Mouse (Mus musculus) embryonic facial prominence, embryonic 14.5 days (tissue): ENCODE results near the gene Calm1. TPM values are rescaled to one million over a fixed set of nuclear protein-coding genes. Genes with fewer than 3 reads are reported as not detected.

Source experiments
- ATAC-seq: fragments of 200-750 bp; cut with Nextera tagmentation; 2 replicates; pipeline ENCODE4 v1.8.0; 2017; ENCODE audit warnings: low read depth, moderate number of reproducible peaks, moderate TSS enrichment
- DNase-seq: peaks from one replicate; pipeline ENCODE4 v3.0.0-alpha.2; 2015; ENCODE audit warnings: low spot score
- H3K27ac ChIP-seq: fragments of 300-500 bp; sonication (generic); replicated peaks from 2 replicates; pipeline ENCODE4 v1.5.1; 2014; ENCODE audit warnings: low read depth, mild to moderate bottlenecking, low read length, moderate library complexity
- H3K27me3 ChIP-seq: fragments of 300-500 bp; sonication (generic); replicated peaks from 2 replicates; pipeline ENCODE4 v1.6.1; 2014; ENCODE audit warnings: low read length; ENCODE audit not compliant: control insufficient read depth, insufficient read depth
- H3K36me3 ChIP-seq: fragments of 300-500 bp; sonication (generic); 2 replicates; pipeline ENCODE4 v1.6.1; 2014; ENCODE audit warnings: low read length, mixed read lengths; ENCODE audit not compliant: control insufficient read depth, insufficient read depth
- H3K4me1 ChIP-seq: fragments of 300-500 bp; sonication (generic); 2 replicates; pipeline ENCODE4 v1.6.1; 2014; ENCODE audit warnings: antibody characterized with exemption, low read length; ENCODE audit not compliant: control insufficient read depth, insufficient read depth
- H3K4me2 ChIP-seq: fragments of 300-500 bp; sonication (generic); 2 replicates; pipeline ENCODE4 v1.6.1; 2014; ENCODE audit warnings: low read depth, mild to moderate bottlenecking, low read length, moderate library complexity, mixed read lengths
- H3K4me3 ChIP-seq: fragments of 300-500 bp; sonication (generic); 2 replicates; pipeline ENCODE4 v1.5.1; 2014; ENCODE audit warnings: low read depth, mild to moderate bottlenecking, low read length
- H3K9ac ChIP-seq: fragments of 300-500 bp; sonication (generic); 2 replicates; pipeline ENCODE4 v1.6.1; 2014; ENCODE audit warnings: low read depth, mild to moderate bottlenecking, low read length, moderate library complexity, mixed read lengths
- H3K9me3 ChIP-seq: fragments of 300-500 bp; sonication (generic); 2 replicates; pipeline ENCODE4 v1.6.1; 2016; ENCODE audit warnings: low read length; ENCODE audit not compliant: control insufficient read depth
- WGBS: fragments of 180-500 bp; shearing (Covaris S2); extraction: QIAGEN DNeasy Blood & Tissue Kit; methylation state at CpG from one replicate; pipeline ENCODE4 v1.1.7; 2014; 5-methylcytosine and 5-hydroxymethylcytosine counted together
- polyA plus RNA-seq: library from polyadenylated mRNA; unstranded; fragments of >200 nt; fragmentation: Nextera tagmentation; extraction: Ambion mirVana; gene quantifications from 2 replicates; pipeline ENCODE4 v1.2.1, GENCODE M21; 2014

Calm1 gene
- 1,378 and 1,440 TPM in 2 replicates for polyA plus RNA-seq

GRCm38 (mm10) chr12:100198967-100199660 is at the start of gene Calm1:
Gene Calm1 (plus strand): TSS chr12:100199435.
- H3K36me3 ChIP-seq: peaks cover 19% of the 10 kb centered on the region
- H3K9ac ChIP-seq: peak within 1 kb of the TSS; percentile 90
- no peaks in the 10 kb centered on the region for H3K27me3 ChIP-seq
- ATAC-seq (peak; percentile 90), DNase-seq (peak; percentile 96)
- peaks cover 8% of the 10 kb centered on the region for H3K4me1 ChIP-seq
- peak within 1 kb of the TSS; percentile 96 for H3K4me3 ChIP-seq
- peak within 1 kb of the TSS; percentile 83 for H3K4me2 ChIP-seq
- peak within 1 kb of the TSS; percentile 84 for H3K27ac ChIP-seq
- no peaks in the 10 kb centered on the region for H3K9me3 ChIP-seq
- under 1% methylated on average over 25 of the region's 58 CpGs for WGBS

GRCm38 (mm10) chr12:100152466-100152865 is 46.8 kb upstream of the Calm1 start:
- Histone ChIP-seq H3K4me2 (no peak overlapping the region), H3K27me3 (no peaks in the 10 kb centered on the region), H3K4me1 (no peaks in the 10 kb centered on the region), H3K9ac (no peak overlapping the region), H3K36me3 (peaks cover 46% of the 10 kb centered on the region), H3K4me3 (no peak overlapping the region), H3K9me3 (no peaks in the 10 kb centered on the region), H3K27ac (no peak overlapping the region)
- DNase-seq (no peak), ATAC-seq (no peak)
- 94% methylated on average over 7 of the region's 7 CpGs for WGBS

GRCm38 (mm10) chr12:100159261-100159975 is 39.8 kb upstream of the Calm1 start, which contains the start of gene Nrde2:
Gene Nrde2 (minus strand): TSS chr12:100159653.
- under 1% methylated on average over 26 of the region's 26 CpGs for WGBS
- DNase-seq (peak; percentile 97), ATAC-seq (peak; percentile 99)

GRCm38 (mm10) chr12:100164991-100165500 is 34.2 kb upstream of the Calm1 start:
- H3K27ac ChIP-seq: no peak overlapping the region
- DNase-seq (no peak), ATAC-seq (no peak)
- no peaks in the 10 kb centered on the region for H3K4me1 ChIP-seq
- H3K4me2 ChIP-seq: no peak overlapping the region
- H3K27me3 ChIP-seq: no peaks in the 10 kb centered on the region
- no peak overlapping the region for H3K9ac ChIP-seq
- H3K9me3 ChIP-seq: no peaks in the 10 kb centered on the region
- 65% methylated on average over 7 of the region's 7 CpGs for WGBS
- no peaks in the 10 kb centered on the region for H3K36me3 ChIP-seq
- H3K4me3 ChIP-seq: no peak overlapping the region

More at GRCm38 (mm10) chr12:100159261-100159975, 39.8 kb upstream of the Calm1 start, which contains the start of gene Nrde2:
- Histone ChIP-seq H3K9me3 (no peaks in the 10 kb centered on the region), H3K9ac (peak within 1 kb of the TSS; percentile 74), H3K4me1 (peaks cover 6% of the 10 kb centered on the region), H3K4me2 (peak within 1 kb of the TSS; percentile 75), H3K27me3 (no peaks in the 10 kb centered on the region), H3K36me3 (peaks cover 8% of the 10 kb centered on the region; the same call in 1 of the 2 replicates), H3K27ac (peak within 1 kb of the TSS; percentile 72), H3K4me3 (peak within 1 kb of the TSS; percentile 64)

GRCm38 (mm10) chr12:100166177-100166576 is 33.1 kb upstream of the Calm1 start:
- WGBS: 17% methylated on average over 3 of the region's 3 CpGs
- H3K4me3 ChIP-seq: no peak overlapping the region
- ATAC-seq (peak; percentile 23; the same call in 1 of the 2 replicates), DNase-seq (peak; percentile 81)
- H3K4me1 ChIP-seq: no peaks in the 10 kb centered on the region
- H3K36me3 ChIP-seq: no peaks in the 10 kb centered on the region
- H3K27ac ChIP-seq: no peak overlapping the region
- H3K27me3 ChIP-seq: no peaks in the 10 kb centered on the region
- H3K4me2 ChIP-seq: no peak overlapping the region
- H3K9me3 ChIP-seq: no peaks in the 10 kb centered on the region
- no peak overlapping the region for H3K9ac ChIP-seq

- DNase-seq (no peak), ATAC-seq (no peak)
- no peaks in the 10 kb centered on the region for H3K36me3 ChIP-seq
- H3K27me3 ChIP-seq: no peaks in the 10 kb centered on the region
- H3K9me3 ChIP-seq: no peaks in the 10 kb centered on the region
- no peak overlapping the region for H3K4me2 ChIP-seq
- H3K4me1 ChIP-seq: no peaks in the 10 kb centered on the region
- no peak overlapping the region for H3K27ac ChIP-seq
- H3K9ac ChIP-seq: no peak overlapping the region
- H3K4me3 ChIP-seq: no peak overlapping the region
- 80% methylated on average over 8 of the region's 8 CpGs for WGBS
Measured at GRCm38 (mm10) chr12:100166939-100167338, 32.3 kb upstream of the Calm1 start.

- H3K9me3 ChIP-seq: no peaks in the 10 kb centered on the region
- peak overlapping the region; percentile 47; the same call in 1 of the 2 replicates for H3K9ac ChIP-seq
- H3K27ac ChIP-seq: peak overlapping the region; percentile 57; the same call in 1 of the 2 replicates
- DNase-seq (no peak), ATAC-seq (no peak)
- no peaks in the 10 kb centered on the region for H3K27me3 ChIP-seq
- no peak overlapping the region for H3K4me3 ChIP-seq
- H3K4me2 ChIP-seq: peak overlapping the region; percentile 61; the same call in 1 of the 2 replicates
- H3K36me3 ChIP-seq: no peaks in the 10 kb centered on the region
- H3K4me1 ChIP-seq: no peaks in the 10 kb centered on the region
- 79% methylated on average over 1 of the region's 1 CpGs for WGBS
Measured at GRCm38 (mm10) chr12:100167502-100167901, 31.7 kb upstream of the Calm1 start.

GRCm38 (mm10) chr12:100167931-100168871 is 31.0 kb upstream of the Calm1 start:
- Histone ChIP-seq H3K4me1 (no peaks in the 10 kb centered on the region), H3K27ac (peak overlapping the region; percentile 57), H3K9me3 (no peaks in the 10 kb centered on the region), H3K4me3 (peak overlapping the region; percentile 30), H3K4me2 (peak overlapping the region; percentile 61), H3K27me3 (no peaks in the 10 kb centered on the region), H3K36me3 (no peaks in the 10 kb centered on the region), H3K9ac (peak overlapping the region; percentile 47)
- DNase-seq (peak; percentile 92), ATAC-seq (peak; percentile 88)
- WGBS: 11% methylated on average over 24 of the region's 28 CpGs
